Mouse (Mus musculus) C2C12 (cell line): Measurements from ENCODE around the gene Tctex1d2.

Source experiments
- CTCF ChIP-seq: IDR thresholded peaks from one replicate; pipeline ENCODE4 v1.5.1; 2011; ENCODE audit not compliant: control insufficient read depth, insufficient read depth, insufficient read length
- MAX ChIP-seq: IDR thresholded peaks from one replicate; pipeline ENCODE4 v1.6.1; 2011; ENCODE audit warnings: mild to moderate bottlenecking, control low read depth
- MYOD1 ChIP-seq: IDR thresholded peaks from one replicate; pipeline ENCODE4 v1.6.1; 2011; ENCODE audit warnings: low read depth; ENCODE audit not compliant: control insufficient read depth, insufficient read length
- MYOG ChIP-seq: IDR thresholded peaks from one replicate; pipeline ENCODE4 v1.6.1; 2011; ENCODE audit not compliant: control insufficient read depth, insufficient read length; ENCODE audit errors: extremely low read depth
- USF1 ChIP-seq: IDR thresholded peaks from one replicate; pipeline ENCODE4 v1.6.1; 2011; ENCODE audit warnings: low read depth, mild to moderate bottlenecking, control low read depth, moderate library complexity

GRCm38 (mm10) chr16:32433138-32433537 is 13.6 kb downstream of the Tctex1d2 start:
- TF ChIP-seq CTCF, result no peak
- TF ChIP-seq MYOD1, result no peak
- TF ChIP-seq USF1, result no peak
- TF ChIP-seq MYOG, result no peak
- TF ChIP-seq MAX, result no peak
